Mouse (Mus musculus): ENCODE measurements around the gene Gm20708.
"Not testable (repeated sequence)": the region's sequence is repeated elsewhere in the genome, so short reads cannot be mapped to it uniquely, and the experiment has no call there.

Gene Gm20708

GRCm38 (mm10) chr11:117781199-117781821, 28.2 kb upstream of the Gm20708 start:
- peak; percentile 38 for DNase-seq (ENCODE audit: extremely low spot score, low spot score)

- no peak for DNase-seq (ENCODE audit: extremely low spot score, low spot score)
These were observed 27.3 kb upstream of the Gm20708 start, which contains the start of the genes Tmc8 and Tmc6 for GRCm38 (mm10) chr11:117781993-117782704. Gene Tmc8 (plus strand): TSS chr11:117782076. Gene Tmc6 (minus strand): TSS chr11:117782198.

- DNase-seq (ENCODE audit: extremely low spot score, low spot score) = no peak
These were observed 26.8 kb upstream of the Gm20708 start for GRCm38 (mm10) chr11:117782705-117783034.

- DNase-seq (ENCODE audit: extremely low spot score, low spot score) = peak; percentile 82
These were observed 26.4 kb upstream of the Gm20708 start for GRCm38 (mm10) chr11:117783089-117783488.

- peak; percentile 32 for DNase-seq (ENCODE audit: extremely low spot score, low spot score)
These were observed 25.7 kb upstream of the Gm20708 start for GRCm38 (mm10) chr11:117783683-117784309.

GRCm38 (mm10) chr11:117786294-117786693, 23.2 kb upstream of the Gm20708 start:
- DNase-seq (ENCODE audit: extremely low spot score, low spot score) = peak; percentile 54

GRCm38 (mm10) chr11:117788481-117788880, 21.0 kb upstream of the Gm20708 start:
- DNase-seq (ENCODE audit: extremely low spot score, low spot score) = not testable (repeated sequence)

GRCm38 (mm10) chr11:117790286-117790685, 19.2 kb upstream of the Gm20708 start:
- peak; percentile 77 for DNase-seq (ENCODE audit: extremely low spot score, low spot score)

GRCm38 (mm10) chr11:117790703-117791440, 18.6 kb upstream of the Gm20708 start:
- DNase-seq (ENCODE audit: extremely low spot score, low spot score) = peak; percentile 22

- DNase-seq (ENCODE audit: extremely low spot score, low spot score) = no peak
These were observed 18.1 kb upstream of the Gm20708 start for GRCm38 (mm10) chr11:117791441-117791761.

GRCm38 (mm10) chr11:117792281-117792888, 17.1 kb upstream of the Gm20708 start:
- peak; percentile 40 for DNase-seq (ENCODE audit: extremely low spot score, low spot score)

GRCm38 (mm10) chr11:117794035-117794551, 15.4 kb upstream of the Gm20708 start:
- DNase-seq (ENCODE audit: extremely low spot score, low spot score) = no peak

GRCm38 (mm10) chr11:117796954-117797353, 12.5 kb upstream of the Gm20708 start:
- DNase-seq (ENCODE audit: extremely low spot score, low spot score) = no peak

GRCm38 (mm10) chr11:117797511-117798159, 11.8 kb upstream of the Gm20708 start, which contains the start of gene 6030468B19Rik:
Gene 6030468B19Rik (plus strand): TSS chr11:117797660.
- no peak for DNase-seq (ENCODE audit: extremely low spot score, low spot score)

- no peak for DNase-seq (ENCODE audit: extremely low spot score, low spot score)
These were observed 11.3 kb upstream of the Gm20708 start for GRCm38 (mm10) chr11:117798160-117798541.

GRCm38 (mm10) chr11:117799174-117799573, 10.3 kb upstream of the Gm20708 start:
- DNase-seq (ENCODE audit: extremely low spot score, low spot score) = no peak

- no peak for DNase-seq (ENCODE audit: extremely low spot score, low spot score)
These were observed 9.4 kb upstream of the Gm20708 start for GRCm38 (mm10) chr11:117800038-117800437.

- DNase-seq (ENCODE audit: extremely low spot score, low spot score) = no peak
These were observed 7.8 kb upstream of the Gm20708 start for GRCm38 (mm10) chr11:117801650-117802049.

- no peak for DNase-seq (ENCODE audit: extremely low spot score, low spot score)
These were observed 6.2 kb upstream of the Gm20708 start for GRCm38 (mm10) chr11:117803166-117803688.

GRCm38 (mm10) chr11:117806781-117807180, 2.7 kb upstream of the Gm20708 start:
- no peak for DNase-seq (ENCODE audit: extremely low spot score, low spot score)

All from neural tube, embryonic 10.5 days (tissue).